Mouse (Mus musculus): ENCODE results near the gene Olfr1367.
"Not testable (repeated sequence)": the region's sequence is repeated elsewhere in the genome, so short reads cannot be mapped to it uniquely, and the experiment has no call there.

Gene Olfr1367

GRCm38 (mm10) chr13:21396048-21396447 is 49.3 kb downstream of the Olfr1367 start:
- not testable (repeated sequence) for DNase-seq (ENCODE audit: low read depth)

- DNase-seq (ENCODE audit: low read depth) = no peak
Observed at GRCm38 (mm10) chr13:21397486-21397885, 50.8 kb downstream of the Olfr1367 start.

Measured in 416B (cell line).